Mouse (Mus musculus) intestine, embryonic 14.5 days (tissue): ENCODE results near the gene Cdh20. TPM values are rescaled to one million over a fixed set of nuclear protein-coding genes. Genes with fewer than 3 reads are reported as not detected.

Source experiments
- ATAC-seq: fragments of 200-750 bp; cut with Nextera tagmentation; replicated peaks from 2 replicates; pipeline ENCODE4 v1.8.0; 2017; ENCODE audit warnings: low read depth, moderate number of reproducible peaks, moderate TSS enrichment, moderate library complexity; ENCODE audit not compliant: low FRiP score, low TSS enrichment
- DNase-seq: peaks from one replicate; pipeline ENCODE4 v3.0.0-alpha.2; 2018; ENCODE audit warnings: low spot score
- H3K27ac ChIP-seq: fragments of 300-500 bp; sonication (generic); 2 replicates; pipeline ENCODE4 v1.5.1; 2014; ENCODE audit warnings: low read depth, mild to moderate bottlenecking, control low read depth
- H3K27me3 ChIP-seq: fragments of 300-500 bp; sonication (generic); replicated peaks from 2 replicates; pipeline ENCODE4 v1.6.1; 2014; ENCODE audit warnings: low read length, control low read depth; ENCODE audit not compliant: control insufficient read depth, insufficient read depth
- H3K36me3 ChIP-seq: fragments of 300-500 bp; sonication (generic); 2 replicates; pipeline ENCODE4 v1.6.1; 2014; ENCODE audit warnings: low read length, control low read depth; ENCODE audit not compliant: control insufficient read depth, insufficient read depth
- H3K4me1 ChIP-seq: fragments of 300-500 bp; sonication (generic); replicated peaks from 2 replicates; pipeline ENCODE4 v1.6.1; 2014; ENCODE audit warnings: low read length, control low read depth, mixed read lengths; ENCODE audit not compliant: control insufficient read depth, insufficient read depth
- H3K4me2 ChIP-seq: fragments of 300-500 bp; sonication (generic); 2 replicates; pipeline ENCODE4 v1.6.1; 2014; ENCODE audit warnings: low read length
- H3K4me3 ChIP-seq: fragments of 300-500 bp; sonication (generic); 2 replicates; pipeline ENCODE4 v1.5.1; 2014; ENCODE audit warnings: low read depth, low read length, control low read depth, mixed read lengths
- H3K9ac ChIP-seq: fragments of 300-500 bp; sonication (generic); 2 replicates; pipeline ENCODE4 v1.6.1; 2014; ENCODE audit warnings: mild to moderate bottlenecking, low read length
- H3K9me3 ChIP-seq: fragments of 300-500 bp; sonication (generic); 2 replicates; pipeline ENCODE4 v1.6.1; 2016; ENCODE audit warnings: low read length, control low read depth; ENCODE audit not compliant: control insufficient read depth
- WGBS: fragments of 180-500 bp; shearing (Covaris S2); extraction: QIAGEN DNeasy Blood & Tissue Kit; methylation state at CpG from one replicate; pipeline ENCODE4 v1.1.7; 2014; 5-methylcytosine and 5-hydroxymethylcytosine counted together
- polyA plus RNA-seq: library from polyadenylated mRNA; unstranded; fragments of >200 nt; fragmentation: Nextera tagmentation; extraction: Ambion mirVana; gene quantifications from 2 replicates; pipeline ENCODE4 v1.2.1, GENCODE M21; 2014

Cdh20 gene
- polyA plus RNA-seq, 1 experiment from 2014 or later: 0.07 TPM

- no peak overlapping the region for H3K27ac ChIP-seq
- no peak overlapping the region for H3K9ac ChIP-seq
- no peaks in the 10 kb centered on the region for H3K9me3 ChIP-seq
- no peaks in the 10 kb centered on the region for H3K4me1 ChIP-seq
- no peaks in the 10 kb centered on the region for H3K36me3 ChIP-seq
- 88% methylated on average over 4 of the region's 4 CpGs for WGBS
- H3K4me2 ChIP-seq: no peak overlapping the region
- DNase-seq (no peak), ATAC-seq (no peak)
- H3K27me3 ChIP-seq: no peaks in the 10 kb centered on the region
- H3K4me3 ChIP-seq: no peak overlapping the region
These were observed 80.6 kb downstream of the Cdh20 start for GRCm38 (mm10) chr1:104848920-104849272.

GRCm38 (mm10) chr1:104877384-104877783, 109.1 kb downstream of the Cdh20 start:
- 65% methylated on average over 1 of the region's 1 CpGs for WGBS
- no peak overlapping the region for H3K27ac ChIP-seq
- H3K27me3 ChIP-seq: no peaks in the 10 kb centered on the region
- H3K4me3 ChIP-seq: no peak overlapping the region
- H3K36me3 ChIP-seq: no peaks in the 10 kb centered on the region
- H3K9me3 ChIP-seq: no peaks in the 10 kb centered on the region
- H3K4me2 ChIP-seq: no peak overlapping the region
- H3K4me1 ChIP-seq: no peaks in the 10 kb centered on the region
- DNase-seq (no peak), ATAC-seq (no peak)
- H3K9ac ChIP-seq: no peak overlapping the region

- no peak overlapping the region for H3K27ac ChIP-seq
- no peak for ATAC-seq
- H3K4me3 ChIP-seq: no peak overlapping the region
These were observed 133.5 kb downstream of the Cdh20 start for GRCm38 (mm10) chr1:104901815-104902214.

GRCm38 (mm10) chr1:104903409-104903808, 135.1 kb downstream of the Cdh20 start:
- no peak overlapping the region for H3K9ac ChIP-seq
- no peak overlapping the region for H3K27ac ChIP-seq
- no peaks in the 10 kb centered on the region for H3K36me3 ChIP-seq
- H3K9me3 ChIP-seq: no peaks in the 10 kb centered on the region
- H3K27me3 ChIP-seq: no peaks in the 10 kb centered on the region
- H3K4me1 ChIP-seq: no peaks in the 10 kb centered on the region
- no peak overlapping the region for H3K4me3 ChIP-seq
- ATAC-seq: no peak
- 75% methylated on average over 5 of the region's 5 CpGs for WGBS
- no peak overlapping the region for H3K4me2 ChIP-seq
- DNase-seq: no peak

More at GRCm38 (mm10) chr1:104901815-104902214, 133.5 kb downstream of the Cdh20 start:
- H3K4me2 ChIP-seq: no peak overlapping the region
- no peaks in the 10 kb centered on the region for H3K9me3 ChIP-seq
- no peak for DNase-seq
- no peaks in the 10 kb centered on the region for H3K4me1 ChIP-seq
- H3K9ac ChIP-seq: no peak overlapping the region
- no peaks in the 10 kb centered on the region for H3K36me3 ChIP-seq
- H3K27me3 ChIP-seq: no peaks in the 10 kb centered on the region

GRCm38 (mm10) chr1:104912407-104912806, 144.1 kb downstream of the Cdh20 start:
- Histone ChIP-seq H3K9me3 (no peaks in the 10 kb centered on the region), H3K4me2 (no peak overlapping the region), H3K9ac (no peak overlapping the region), H3K4me3 (no peak overlapping the region), H3K4me1 (peaks cover 7% of the 10 kb centered on the region), H3K27ac (no peak overlapping the region), H3K36me3 (no peaks in the 10 kb centered on the region), H3K27me3 (no peaks in the 10 kb centered on the region)
- ATAC-seq: no peak
- WGBS: 26% methylated on average over 3 of the region's 3 CpGs
- no peak for DNase-seq

- Histone ChIP-seq H3K4me2 (no peak overlapping the region), H3K36me3 (no peaks in the 10 kb centered on the region), H3K9ac (no peak overlapping the region), H3K9me3 (no peaks in the 10 kb centered on the region), H3K4me3 (no peak overlapping the region), H3K27me3 (no peaks in the 10 kb centered on the region), H3K27ac (no peak overlapping the region), H3K4me1 (peaks cover 7% of the 10 kb centered on the region)
- ATAC-seq (no peak), DNase-seq (no peak)
- WGBS: 66% methylated on average over 2 of the region's 2 CpGs
These were observed 148.2 kb downstream of the Cdh20 start for GRCm38 (mm10) chr1:104916507-104916906.

GRCm38 (mm10) chr1:104917307-104917836, 149.0 kb downstream of the Cdh20 start:
- Histone ChIP-seq H3K27me3 (no peaks in the 10 kb centered on the region), H3K4me2 (no peak overlapping the region), H3K9ac (no peak overlapping the region), H3K9me3 (no peaks in the 10 kb centered on the region), H3K4me1 (peaks cover under 1% of the 10 kb centered on the region; the same call in 1 of the 2 replicates), H3K4me3 (no peak overlapping the region), H3K36me3 (no peaks in the 10 kb centered on the region), H3K27ac (no peak overlapping the region)
- 50% methylated on average over 1 of the region's 1 CpGs for WGBS
- ATAC-seq (no peak), DNase-seq (no peak)

GRCm38 (mm10) chr1:104933051-104933450, 164.7 kb downstream of the Cdh20 start:
- Histone ChIP-seq H3K27ac (no peak overlapping the region), H3K27me3 (no peaks in the 10 kb centered on the region), H3K9me3 (no peaks in the 10 kb centered on the region), H3K4me2 (no peak overlapping the region), H3K36me3 (no peaks in the 10 kb centered on the region), H3K4me1 (no peaks in the 10 kb centered on the region), H3K4me3 (no peak overlapping the region), H3K9ac (no peak overlapping the region)
- 36% methylated on average over 7 of the region's 7 CpGs for WGBS
- ATAC-seq: no peak
- no peak for DNase-seq

- no peak overlapping the region for H3K9ac ChIP-seq
- 71% methylated on average over 4 of the region's 4 CpGs for WGBS
These were observed 168.6 kb downstream of the Cdh20 start for GRCm38 (mm10) chr1:104936966-104937365.

More at GRCm38 (mm10) chr1:104936966-104937365, 168.6 kb downstream of the Cdh20 start:
- Histone ChIP-seq H3K36me3 (no peaks in the 10 kb centered on the region), H3K27ac (no peak overlapping the region), H3K4me1 (no peaks in the 10 kb centered on the region), H3K4me2 (no peak overlapping the region), H3K9me3 (no peaks in the 10 kb centered on the region), H3K27me3 (no peaks in the 10 kb centered on the region), H3K4me3 (no peak overlapping the region)
- ATAC-seq (no peak), DNase-seq (no peak)
